Mouse (Mus musculus) liver, embryonic 11.5 days (tissue): Measurements from ENCODE around the gene Got1. TPM values are rescaled to one million over a fixed set of nuclear protein-coding genes. Genes with fewer than 3 reads are reported as not detected.

Experiments used
- ATAC-seq: fragments of 200-750 bp; cut with Nextera tagmentation; replicated peaks from 2 replicates; pipeline ENCODE4 v1.8.0; 2017; ENCODE audit warnings: moderate number of reproducible peaks, mild to moderate bottlenecking, moderate TSS enrichment, moderate library complexity; ENCODE audit not compliant: low FRiP score
- DNase-seq: peaks from one replicate; pipeline ENCODE4 v3.0.0-alpha.2; 2017; ENCODE audit warnings: low spot score
- H3K27ac ChIP-seq: fragments of 300-500 bp; sonication (generic); 2 replicates; pipeline ENCODE4 v1.5.1; 2014; ENCODE audit warnings: mild to moderate bottlenecking, low read depth, low read length, control low read depth
- H3K27me3 ChIP-seq: fragments of 300-500 bp; sonication (generic); replicated peaks from 2 replicates; pipeline ENCODE4 v1.6.1; 2014; ENCODE audit warnings: low read length, mixed read lengths; ENCODE audit not compliant: control insufficient read depth, insufficient read depth
- H3K36me3 ChIP-seq: fragments of 300-500 bp; sonication (generic); 2 replicates; pipeline ENCODE4 v1.6.1; 2014; ENCODE audit warnings: mild to moderate bottlenecking, low read length, moderate library complexity, mixed read lengths; ENCODE audit not compliant: control insufficient read depth, insufficient read depth
- H3K4me1 ChIP-seq: fragments of 300-500 bp; sonication (generic); replicated peaks from 2 replicates; pipeline ENCODE4 v1.6.1; 2014; ENCODE audit warnings: low read length, mixed read lengths; ENCODE audit not compliant: control insufficient read depth, insufficient read depth
- H3K4me2 ChIP-seq: fragments of 300-500 bp; sonication (generic); 2 replicates; pipeline ENCODE4 v1.6.1; 2014; ENCODE audit warnings: mild to moderate bottlenecking, control low read depth, moderate library complexity
- H3K4me3 ChIP-seq: fragments of 300-500 bp; sonication (generic); 2 replicates; pipeline ENCODE4 v1.5.1; 2014; ENCODE audit warnings: low read depth, low read length, control low read depth
- H3K9ac ChIP-seq: fragments of 300-500 bp; sonication (generic); 2 replicates; pipeline ENCODE4 v1.6.1; 2014; ENCODE audit warnings: low read depth, low read length, control low read depth
- H3K9me3 ChIP-seq: fragments of 300-500 bp; sonication (generic); 2 replicates; pipeline ENCODE4 v1.6.1; 2016; ENCODE audit warnings: low read length, inconsistent platforms, mixed read lengths; ENCODE audit not compliant: control insufficient read depth
- WGBS: fragments of 180-500 bp; shearing (Covaris S2); extraction: QIAGEN DNeasy Blood & Tissue Kit; methylation state at CpG from one replicate; pipeline ENCODE4 v1.1.7; 2014; 5-methylcytosine and 5-hydroxymethylcytosine counted together
- polyA plus RNA-seq: library from polyadenylated mRNA; unstranded; fragments of >200 nt; fragmentation: Nextera tagmentation; extraction: Ambion mirVana; gene quantifications from 2 replicates; pipeline ENCODE4 v1.2.1, GENCODE M21; 2014

Gene Got1
- polyA plus RNA-seq, 1 experiment from 2014 or later, result 33.7 TPM

DNA sequence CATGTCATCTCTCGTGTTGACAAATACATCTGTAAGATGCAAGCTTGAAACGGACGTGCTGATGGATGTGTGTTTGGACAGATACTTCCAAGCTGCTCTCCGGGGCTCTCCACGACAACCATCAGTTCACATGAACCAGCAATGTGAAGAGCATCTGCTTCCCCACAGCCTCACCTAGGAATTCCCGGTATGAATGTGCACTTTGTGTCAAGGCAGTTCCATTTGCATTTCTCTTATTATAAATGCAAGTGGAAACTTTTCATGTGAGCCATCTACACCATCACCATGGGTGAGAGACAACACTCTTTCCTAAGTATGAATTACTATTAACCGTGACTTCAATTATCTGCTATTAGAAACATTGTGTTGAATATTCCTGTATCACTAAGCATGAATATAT lies 6.6 kb downstream of the Got1 start:
- 85% methylated on average over 7 of the region's 7 CpGs for WGBS
- no peaks in the 10 kb centered on the region for H3K27me3 ChIP-seq
- no peak for DNase-seq

DNA sequence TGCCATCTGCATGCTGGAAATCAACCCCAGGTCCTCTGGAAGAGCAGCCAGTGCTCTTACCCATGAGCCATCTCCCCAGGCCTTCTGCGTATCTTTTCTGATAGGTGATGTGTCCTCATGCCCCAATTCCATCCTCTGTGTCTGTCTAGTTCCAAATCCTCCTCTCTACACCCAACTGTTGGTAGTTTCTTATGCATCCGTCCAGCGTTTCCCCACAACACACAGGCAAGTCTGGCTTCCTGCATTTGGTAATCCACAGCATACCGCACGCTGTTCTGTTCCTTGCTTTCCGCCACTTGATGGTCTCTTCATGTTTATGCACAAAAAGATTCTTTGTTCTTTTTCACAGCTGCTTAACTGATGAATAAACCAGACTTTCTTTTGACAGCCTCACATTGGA lies 7.1 kb downstream of the Got1 start:
- H3K4me1 ChIP-seq, result peaks cover 15% of the 10 kb centered on the region
- DNase-seq (no peak), ATAC-seq (no peak)
- no peak overlapping the region for H3K4me3 ChIP-seq
- no peak overlapping the region for H3K27ac ChIP-seq
- no peak overlapping the region for H3K4me2 ChIP-seq
- 91% methylated on average over 6 of the region's 6 CpGs for WGBS
- H3K27me3 ChIP-seq, result no peaks in the 10 kb centered on the region
- H3K9ac ChIP-seq, result no peak overlapping the region
- H3K36me3 ChIP-seq, result peaks cover 7% of the 10 kb centered on the region; the same call in 1 of the 2 replicates
- no peaks in the 10 kb centered on the region for H3K9me3 ChIP-seq

More for the DNA sequence above, 6.6 kb downstream of the Got1 start:
- H3K9me3 ChIP-seq, result no peaks in the 10 kb centered on the region
- peaks cover 15% of the 10 kb centered on the region for H3K4me1 ChIP-seq
- H3K27ac ChIP-seq, result no peak overlapping the region
- H3K9ac ChIP-seq, result no peak overlapping the region
- H3K36me3 ChIP-seq, result peaks cover 5% of the 10 kb centered on the region; the same call in 1 of the 2 replicates
- ATAC-seq, result no peak
- no peak overlapping the region for H3K4me3 ChIP-seq
- no peak overlapping the region for H3K4me2 ChIP-seq

DNA sequence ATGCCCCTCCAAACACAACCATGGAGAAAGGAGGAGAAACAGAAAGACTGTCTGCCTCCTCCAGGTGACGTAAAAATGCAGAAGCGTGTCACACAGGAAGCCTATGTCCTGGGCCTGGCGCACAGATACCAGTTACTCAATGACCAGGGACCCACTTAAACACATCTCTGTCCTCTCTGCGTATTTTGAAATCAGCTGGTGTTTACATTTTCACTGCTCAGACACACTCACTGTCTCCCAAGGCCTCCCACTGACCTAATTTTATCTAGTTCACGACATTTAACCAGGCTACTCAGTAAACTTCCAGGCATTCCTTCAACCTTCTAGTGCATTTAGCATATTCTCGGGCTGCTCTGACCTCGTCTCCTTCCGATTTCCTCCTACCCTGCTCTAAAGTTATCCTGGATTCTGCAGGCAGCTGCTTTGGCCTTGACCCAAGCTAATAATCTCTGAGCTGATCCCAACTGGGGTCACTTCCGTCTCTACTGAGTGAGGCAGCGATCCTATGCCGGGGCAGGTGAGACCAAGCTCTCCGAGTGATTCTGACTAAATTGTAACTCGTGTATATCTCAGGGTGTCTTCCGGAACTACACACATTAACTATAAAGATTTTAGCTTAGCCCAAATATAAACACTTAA lies 7.9 kb downstream of the Got1 start:
- H3K4me1 ChIP-seq, result peaks cover 12% of the 10 kb centered on the region
- H3K9me3 ChIP-seq, result no peaks in the 10 kb centered on the region
- H3K9ac ChIP-seq, result no peak overlapping the region
- 73% methylated on average over 14 of the region's 14 CpGs for WGBS
- H3K27ac ChIP-seq, result no peak overlapping the region
- peaks cover 7% of the 10 kb centered on the region; the same call in 1 of the 2 replicates for H3K36me3 ChIP-seq
- DNase-seq (no peak), ATAC-seq (no peak)
- H3K4me2 ChIP-seq, result no peak overlapping the region
- no peak overlapping the region for H3K4me3 ChIP-seq
- H3K27me3 ChIP-seq, result no peaks in the 10 kb centered on the region

DNA sequence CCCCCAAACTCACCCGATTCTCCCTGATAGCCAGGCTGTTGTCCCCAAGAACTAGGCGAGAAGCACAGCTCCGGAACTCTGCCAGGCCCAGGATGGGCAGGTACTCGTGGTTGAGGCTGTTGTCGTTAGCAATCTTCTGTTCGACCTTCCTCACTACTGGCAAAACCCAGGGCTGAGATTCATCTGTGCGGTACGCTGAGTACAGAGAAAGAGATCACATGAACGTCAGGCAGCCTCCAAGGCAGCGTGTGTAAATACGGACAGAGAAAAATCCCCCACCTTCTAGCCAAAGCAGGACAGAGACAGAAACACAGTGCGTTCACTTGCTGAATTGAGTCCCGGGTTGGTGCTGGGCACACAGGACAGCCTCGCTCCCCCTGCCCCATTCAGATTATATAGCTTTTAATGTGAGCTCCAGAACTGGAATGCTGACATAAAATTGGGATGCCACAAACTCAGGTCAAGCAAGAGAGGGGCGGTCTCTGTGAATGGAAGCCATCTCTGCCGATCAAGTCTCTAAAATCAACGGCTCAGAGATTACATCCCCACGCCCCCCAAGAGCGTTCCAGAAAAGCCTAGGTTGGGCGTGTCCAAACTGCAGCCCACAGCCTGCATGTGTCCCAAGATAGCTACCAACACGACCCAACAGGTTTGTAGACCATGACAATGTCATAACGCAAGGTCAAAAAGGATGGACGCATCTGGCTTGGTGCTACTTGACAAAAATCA lies 8.6 kb downstream of the Got1 start:
- Histone ChIP-seq H3K9me3 (no peaks in the 10 kb centered on the region), H3K27me3 (no peaks in the 10 kb centered on the region), H3K4me2 (no peak overlapping the region), H3K9ac (no peak overlapping the region), H3K4me1 (peaks cover 6% of the 10 kb centered on the region), H3K36me3 (peaks cover 7% of the 10 kb centered on the region; the same call in 1 of the 2 replicates), H3K27ac (no peak overlapping the region), H3K4me3 (no peak overlapping the region)
- WGBS, result 88% methylated on average over 23 of the region's 23 CpGs
- ATAC-seq, result no peak
- no peak for DNase-seq

- 86% methylated on average over 8 of the region's 8 CpGs for WGBS
- Histone ChIP-seq H3K36me3 (peaks cover 10% of the 10 kb centered on the region; the same call in 1 of the 2 replicates), H3K27me3 (no peaks in the 10 kb centered on the region), H3K4me1 (no peaks in the 10 kb centered on the region; the same call in none of the 2 replicates), H3K9ac (no peak overlapping the region), H3K4me2 (no peak overlapping the region), H3K27ac (no peak overlapping the region), H3K4me3 (no peak overlapping the region), H3K9me3 (no peaks in the 10 kb centered on the region)
- ATAC-seq (peak; percentile 41; the same call in 1 of the 2 replicates), DNase-seq (no peak)
These were observed 10.5 kb downstream of the Got1 start for GRCm38 (mm10) chr19:43513874-43514273.

GRCm38 (mm10) chr19:43511621-43512620 lies 12.5 kb downstream of the Got1 start:
- no peak for ATAC-seq
- 82% methylated on average over 22 of the region's 22 CpGs for WGBS
- H3K4me1 ChIP-seq, result no peaks in the 10 kb centered on the region; the same call in 1 of the 2 replicates

DNA sequence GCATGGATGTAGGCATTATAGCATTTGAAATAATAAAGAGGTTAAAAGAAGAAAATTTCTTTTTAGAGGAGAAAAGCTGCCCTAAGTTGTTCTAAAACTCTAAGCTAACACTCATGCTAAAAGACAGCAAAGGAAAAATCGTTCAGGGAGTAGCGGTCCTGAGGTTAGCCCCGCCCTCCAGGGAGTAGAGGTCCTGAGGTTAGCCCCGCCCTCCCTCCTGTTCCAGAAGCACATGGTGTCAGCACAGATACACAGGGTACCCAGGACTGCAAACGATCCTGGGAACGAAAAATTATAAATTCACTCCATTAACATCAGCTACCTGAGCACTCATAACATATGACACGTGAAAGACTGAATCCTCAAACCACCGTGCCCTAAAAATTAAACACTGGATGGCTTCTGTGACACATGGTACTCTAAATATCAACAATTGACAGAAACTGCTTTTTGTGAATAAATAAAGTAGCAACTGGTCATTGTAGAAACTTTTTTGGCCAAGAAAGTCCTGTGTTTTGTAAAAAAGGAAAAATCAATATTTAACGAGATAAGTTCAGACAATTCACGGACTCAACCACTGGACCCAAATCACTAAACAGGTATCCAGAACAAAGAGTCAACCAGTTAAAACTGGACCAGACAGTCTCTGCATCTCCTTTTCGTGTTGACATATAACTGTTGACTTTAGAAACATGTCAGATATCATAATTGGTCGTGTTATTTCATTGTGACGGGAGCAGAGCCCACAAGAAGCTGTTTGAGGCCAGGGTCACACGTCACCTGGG lies 13.8 kb downstream of the Got1 start:
- H3K27ac ChIP-seq, result no peak overlapping the region
- H3K4me3 ChIP-seq, result no peak overlapping the region
- no peak overlapping the region for H3K4me2 ChIP-seq
- DNase-seq (no peak), ATAC-seq (no peak)
- no peaks in the 10 kb centered on the region for H3K4me1 ChIP-seq
- no peak overlapping the region for H3K9ac ChIP-seq
- no peaks in the 10 kb centered on the region for H3K9me3 ChIP-seq
- 87% methylated on average over 14 of the region's 14 CpGs for WGBS
- H3K36me3 ChIP-seq, result peaks cover 8% of the 10 kb centered on the region; the same call in 1 of the 2 replicates
- H3K27me3 ChIP-seq, result no peaks in the 10 kb centered on the region

More at GRCm38 (mm10) chr19:43511621-43512620, 12.5 kb downstream of the Got1 start:
- H3K27ac ChIP-seq, result no peak overlapping the region
- no peaks in the 10 kb centered on the region for H3K9me3 ChIP-seq
- no peak for DNase-seq
- peaks cover 8% of the 10 kb centered on the region; the same call in 1 of the 2 replicates for H3K36me3 ChIP-seq
- H3K9ac ChIP-seq, result no peak overlapping the region
- H3K27me3 ChIP-seq, result no peaks in the 10 kb centered on the region
- H3K4me2 ChIP-seq, result no peak overlapping the region
- H3K4me3 ChIP-seq, result no peak overlapping the region

GRCm38 (mm10) chr19:43505441-43505840 lies 19.0 kb downstream of the Got1 start:
- Histone ChIP-seq H3K27me3 (no peaks in the 10 kb centered on the region), H3K4me1 (no peaks in the 10 kb centered on the region), H3K36me3 (peaks cover 23% of the 10 kb centered on the region; the same call in 1 of the 2 replicates), H3K4me2 (no peak overlapping the region), H3K27ac (no peak overlapping the region), H3K9ac (no peak overlapping the region), H3K9me3 (no peaks in the 10 kb centered on the region), H3K4me3 (no peak overlapping the region)
- WGBS, result 89% methylated on average over 12 of the region's 12 CpGs
- no peak for ATAC-seq
- DNase-seq, result no peak
